Mouse (Mus musculus): ENCODE results near the gene Rhbdf2.

Rhbdf2 gene

DNA sequence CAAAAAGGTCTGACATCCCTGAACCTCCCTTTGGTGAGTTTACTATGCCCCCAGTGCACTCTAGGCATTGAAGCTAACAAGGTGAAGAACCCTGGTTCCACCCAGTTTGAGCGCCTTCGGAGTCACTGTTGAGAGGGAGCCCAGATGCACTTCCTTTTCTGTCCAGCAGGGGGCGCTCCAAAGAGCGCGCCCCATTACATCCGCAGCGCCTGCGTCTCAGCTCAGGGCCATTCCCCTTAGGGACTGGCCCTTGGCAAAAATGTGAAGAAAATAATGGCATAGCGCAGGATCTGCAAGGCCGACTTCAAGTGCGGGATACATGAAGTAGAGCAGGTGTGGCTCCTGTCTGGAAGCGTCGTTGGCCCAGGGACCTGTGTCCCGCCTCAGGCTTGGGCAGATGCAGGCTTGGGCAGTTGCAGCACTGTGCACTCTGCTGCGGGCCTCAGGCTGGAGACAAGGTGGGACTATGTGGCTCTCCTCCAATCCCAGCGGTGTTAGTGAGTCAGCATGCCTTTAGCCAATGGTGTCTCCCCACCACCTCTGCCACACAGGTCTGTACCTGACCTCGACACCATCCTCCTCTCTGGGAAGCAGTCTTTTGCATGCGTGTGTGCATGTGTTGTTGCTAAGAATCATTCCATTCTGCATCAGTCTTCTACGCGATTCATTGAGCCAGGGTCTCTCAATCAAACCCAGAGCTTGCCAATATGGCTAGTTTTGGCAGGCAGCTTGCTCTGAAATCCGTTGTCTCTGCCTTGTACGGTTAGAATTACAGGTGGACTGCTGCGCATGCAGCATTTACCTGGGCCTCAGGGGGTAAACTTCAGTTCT is 39.8 kb downstream of the Rhbdf2 start:
- peak in 1 of 2 experiments; percentile 52 for DNase-seq (ENCODE audit: low spot score in 2 of 2)

DNA sequence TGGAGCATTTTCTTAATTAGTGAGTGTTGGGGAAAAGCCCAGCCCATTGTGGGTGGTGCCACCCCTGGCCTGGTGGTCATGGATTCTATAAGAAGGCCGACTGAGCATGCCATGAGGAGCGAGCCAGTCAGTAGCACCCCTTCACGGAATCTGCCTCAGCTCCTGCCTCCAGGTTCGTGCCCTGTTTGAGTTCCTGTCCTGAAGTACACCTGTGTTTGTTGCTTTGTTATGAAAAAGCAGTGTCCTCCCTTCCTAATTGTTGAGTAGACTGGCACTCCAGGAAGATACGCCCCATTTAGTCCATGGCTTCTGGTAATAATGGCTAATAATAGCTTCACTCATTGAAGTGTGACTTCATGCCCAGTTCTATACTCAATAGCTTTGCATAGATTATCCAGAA is 40.5 kb downstream of the Rhbdf2 start, which contains the start of gene Aanat:
TSS of gene Aanat (plus strand) at position 123 of the 400 bp plus-strand sequence.
- DNase-seq (ENCODE audit: low spot score in 2 of 2) = no peak

DNA sequence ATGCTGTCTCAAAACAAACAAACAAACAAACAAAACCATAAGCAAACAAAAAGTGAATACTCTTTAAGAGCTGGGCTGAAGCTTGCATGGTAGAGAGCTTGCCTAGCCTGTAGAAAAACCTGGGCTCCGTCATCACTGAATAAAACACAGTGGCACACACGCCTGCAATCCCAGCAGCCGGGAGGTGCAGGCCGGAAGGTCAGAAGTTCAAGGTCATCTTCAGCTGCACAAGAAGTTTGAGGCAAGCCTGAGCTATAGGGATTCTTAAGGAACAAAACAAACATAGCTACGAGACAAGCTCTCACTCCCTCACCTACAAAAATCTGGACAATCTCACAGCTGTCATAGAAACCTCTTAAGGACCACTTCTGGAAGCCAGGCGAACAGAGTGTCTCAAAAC is 41.1 kb downstream of the Rhbdf2 start:
- DNase-seq (ENCODE audit: low spot score in 2 of 2) = no peak

DNA sequence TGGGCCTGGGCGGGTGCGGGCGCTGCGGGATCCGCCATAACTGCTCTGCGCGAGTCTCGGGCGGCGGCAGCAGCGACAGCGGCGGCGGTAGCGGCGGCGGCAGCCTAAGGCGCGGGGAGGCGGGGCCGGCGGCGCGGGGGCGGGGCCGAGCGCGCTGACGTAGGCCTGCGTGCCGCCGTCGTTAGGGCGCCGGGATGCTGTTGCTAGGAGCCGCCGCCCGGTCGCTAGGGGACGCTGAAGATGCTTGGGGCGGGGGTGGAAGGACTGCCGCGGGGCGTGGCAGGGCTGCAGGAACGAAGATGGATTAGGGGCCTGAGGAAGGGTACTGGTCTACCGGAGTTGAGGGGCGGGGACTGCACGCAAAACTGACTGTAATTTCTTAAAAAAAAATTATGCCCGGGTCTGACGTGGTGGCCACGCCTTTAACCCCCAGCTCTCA is 45.4 kb downstream of the Rhbdf2 start, which contains the start of gene Ube2o:
TSS of gene Ube2o (minus strand) at position 72 of the 439 bp plus-strand sequence.
- peak; percentile 76 to 80 for DNase-seq (ENCODE audit: low spot score in 2 of 2)

DNA sequence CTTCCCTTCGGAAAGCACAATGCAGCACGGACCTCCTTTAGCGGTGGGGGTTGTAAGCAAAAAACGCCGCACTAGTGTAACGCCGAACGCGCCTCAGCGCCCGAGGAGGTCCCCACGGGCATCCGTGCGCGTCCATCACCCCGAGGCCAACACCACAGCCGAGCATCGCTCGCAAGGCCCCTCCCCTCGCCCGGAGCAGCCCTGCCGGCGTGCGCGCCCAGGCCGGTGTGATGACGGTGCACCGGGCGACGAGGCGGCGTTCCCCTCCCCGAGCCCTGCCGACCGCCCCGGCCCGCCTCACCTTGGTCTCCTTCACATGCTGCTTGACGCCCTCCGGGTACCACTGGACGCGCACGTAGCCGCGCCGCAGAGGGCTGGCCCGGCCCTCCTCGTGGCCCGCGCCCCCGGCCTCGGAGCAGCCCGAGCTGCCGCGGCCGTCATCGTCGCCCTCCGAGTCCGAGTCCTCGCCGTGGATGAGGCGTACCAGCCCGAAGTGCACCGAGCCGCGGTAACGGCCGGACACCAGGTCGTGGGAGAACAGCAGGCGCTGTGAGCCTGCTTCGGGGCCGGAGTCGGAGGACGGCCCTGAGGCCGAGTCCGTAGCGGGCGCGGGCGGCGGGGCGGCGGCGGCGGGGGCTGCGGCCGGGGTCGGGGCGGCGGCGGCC is 46.0 kb downstream of the Rhbdf2 start:
- peak; percentile 35 to 45 for DNase-seq (ENCODE audit: low spot score in 2 of 2)

DNA sequence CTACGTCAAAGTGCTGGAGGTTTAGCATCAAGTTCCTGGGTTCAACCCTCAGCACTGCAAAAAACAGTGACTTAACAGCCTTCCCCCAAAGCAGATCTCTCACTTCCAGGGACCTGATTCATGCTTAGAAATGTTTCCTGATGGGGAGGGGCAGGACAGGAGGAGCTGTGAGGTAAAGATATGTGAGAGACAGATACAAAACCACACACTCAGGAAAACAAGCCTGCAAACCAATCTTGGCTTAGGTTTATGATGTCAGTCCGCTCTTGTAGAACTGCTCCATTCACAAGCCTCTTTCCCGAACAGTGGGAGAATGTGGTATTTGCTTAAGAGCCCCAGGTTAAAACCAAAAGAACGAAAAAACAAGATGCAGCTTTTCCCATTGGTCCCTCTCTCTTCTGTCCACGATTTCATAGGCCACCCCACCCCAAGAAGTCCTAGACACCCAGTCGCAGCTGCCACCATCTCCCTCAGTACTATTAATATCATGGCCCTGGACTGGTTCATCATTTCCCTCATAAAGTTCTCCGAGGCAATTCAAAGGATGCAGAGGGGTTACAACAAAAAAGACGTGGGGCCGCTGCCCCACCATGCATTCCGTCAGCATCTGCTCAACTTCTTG is 46.7 kb downstream of the Rhbdf2 start:
- DNase-seq (ENCODE audit: low spot score in 2 of 2) = no peak

DNA sequence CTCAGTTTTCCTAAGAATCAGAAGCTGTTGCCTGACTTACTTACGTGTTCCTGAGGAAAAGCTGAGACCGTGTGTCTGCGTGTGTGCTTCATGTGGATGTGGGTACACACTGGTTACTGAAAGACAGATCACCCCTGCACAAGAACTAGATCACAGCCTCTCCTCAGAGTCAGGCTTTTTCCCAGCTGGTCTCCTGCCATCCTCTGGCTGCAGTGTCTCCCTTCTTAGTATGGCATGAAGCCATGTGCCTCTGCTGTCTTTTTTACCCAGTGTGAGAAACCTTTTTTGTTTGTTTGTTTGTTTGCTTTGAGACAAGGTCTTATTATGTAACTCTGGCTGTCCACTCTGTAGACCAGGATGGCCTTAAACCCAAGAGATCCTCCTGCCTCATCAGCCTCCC is 47.5 kb downstream of the Rhbdf2 start:
- DNase-seq (ENCODE audit: low spot score in 2 of 2) = no peak

DNA sequence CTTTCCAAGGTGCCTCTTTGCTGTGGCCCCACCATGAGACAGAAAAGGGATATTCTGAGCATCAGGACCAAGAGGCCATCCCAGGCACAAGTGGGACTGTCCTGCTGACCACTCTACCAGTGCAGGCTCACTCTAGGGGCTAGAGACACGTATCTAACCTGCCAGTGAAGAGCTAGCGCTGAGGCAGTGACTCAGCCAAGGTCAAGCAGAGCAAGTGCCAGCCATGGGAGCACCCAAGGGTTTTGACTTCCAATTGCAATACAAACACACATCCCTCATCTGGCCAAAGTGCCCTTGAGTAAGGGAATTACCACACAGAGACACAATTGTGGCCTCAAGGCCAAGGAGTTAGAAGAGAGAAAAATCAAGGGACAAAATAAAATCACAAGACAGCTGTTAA is 51.4 kb downstream of the Rhbdf2 start:
- no peak for DNase-seq (ENCODE audit: low spot score in 2 of 2)

DNA sequence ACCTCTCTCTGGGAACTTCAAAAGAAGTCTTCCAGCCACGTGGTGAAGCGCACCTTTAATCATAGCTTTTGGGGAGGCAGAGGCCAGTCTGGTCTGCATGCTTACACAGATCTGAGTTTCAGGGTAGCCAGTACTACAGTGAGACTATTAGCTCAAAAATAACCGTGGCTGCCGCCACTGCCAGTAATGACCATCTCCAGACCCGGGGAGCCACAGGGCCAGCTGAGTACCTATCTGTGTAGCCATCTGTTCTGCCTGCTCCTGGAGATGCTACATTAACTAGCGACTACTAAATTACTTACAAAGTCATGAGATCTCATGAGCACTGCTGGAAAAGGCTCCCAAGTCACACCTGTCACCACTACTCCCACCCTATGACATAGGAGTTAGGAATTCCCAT is 51.8 kb downstream of the Rhbdf2 start:
- no peak for DNase-seq (ENCODE audit: low spot score in 2 of 2)

DNA sequence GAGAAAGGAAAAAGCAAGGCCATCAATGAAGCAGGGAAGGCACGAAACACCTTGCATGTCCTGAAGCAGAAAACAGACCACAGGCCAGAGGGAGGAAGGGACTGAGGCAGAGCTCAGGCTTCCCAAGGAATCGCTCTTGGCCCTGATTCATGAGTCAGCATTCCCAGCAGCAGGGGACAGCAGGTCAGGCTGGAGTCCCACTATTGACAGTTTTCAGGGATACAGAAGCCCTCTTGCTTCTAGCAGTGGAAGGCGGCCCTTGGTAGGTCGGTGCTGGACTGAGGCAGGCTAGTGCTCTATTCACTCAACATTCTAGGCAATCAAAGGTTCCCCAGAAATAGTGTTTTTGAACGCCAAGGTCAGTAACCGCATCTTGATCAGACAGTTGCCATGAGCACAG is 52.3 kb downstream of the Rhbdf2 start:
- no peak for DNase-seq (ENCODE audit: low spot score in 2 of 2)

DNA sequence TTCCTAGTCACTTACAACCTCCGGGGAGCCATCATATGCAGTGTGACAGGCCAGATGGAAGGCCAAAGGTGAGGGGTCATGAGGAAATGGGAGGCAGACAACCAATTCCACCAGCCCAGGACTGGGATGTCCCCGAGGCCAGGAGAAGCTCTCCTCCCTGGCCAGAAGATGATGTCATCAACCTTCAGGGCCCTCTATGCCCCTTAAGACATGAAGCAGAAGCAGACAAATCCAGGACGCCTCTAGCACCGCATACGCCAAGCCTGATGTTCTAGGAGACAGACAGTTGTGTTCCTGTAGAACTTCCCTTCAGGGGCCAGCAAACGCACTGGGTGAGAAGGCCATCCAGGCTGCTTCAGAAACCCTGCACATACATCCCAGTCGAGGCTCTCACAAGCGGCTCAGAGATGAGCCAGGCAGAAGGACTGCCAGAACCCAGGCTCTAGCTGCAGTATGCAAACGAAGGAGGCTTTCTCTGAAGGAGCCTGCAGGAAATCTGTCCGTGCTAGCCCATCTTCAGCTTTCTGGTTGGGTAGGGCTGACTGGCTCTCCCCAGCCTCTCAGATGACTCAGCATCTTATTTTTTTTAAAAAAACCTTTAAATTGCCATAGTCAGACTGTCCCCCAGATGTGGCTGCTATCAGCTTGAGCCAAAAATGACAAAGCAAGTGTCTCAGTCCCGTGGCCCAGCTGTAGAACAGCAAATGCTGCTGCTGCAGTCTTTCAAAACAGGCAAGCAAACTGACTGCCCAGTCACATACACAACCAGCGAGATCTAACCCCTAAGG is 53.9 kb downstream of the Rhbdf2 start:
- DNase-seq (ENCODE audit: low spot score in 2 of 2) = no peak

DNA sequence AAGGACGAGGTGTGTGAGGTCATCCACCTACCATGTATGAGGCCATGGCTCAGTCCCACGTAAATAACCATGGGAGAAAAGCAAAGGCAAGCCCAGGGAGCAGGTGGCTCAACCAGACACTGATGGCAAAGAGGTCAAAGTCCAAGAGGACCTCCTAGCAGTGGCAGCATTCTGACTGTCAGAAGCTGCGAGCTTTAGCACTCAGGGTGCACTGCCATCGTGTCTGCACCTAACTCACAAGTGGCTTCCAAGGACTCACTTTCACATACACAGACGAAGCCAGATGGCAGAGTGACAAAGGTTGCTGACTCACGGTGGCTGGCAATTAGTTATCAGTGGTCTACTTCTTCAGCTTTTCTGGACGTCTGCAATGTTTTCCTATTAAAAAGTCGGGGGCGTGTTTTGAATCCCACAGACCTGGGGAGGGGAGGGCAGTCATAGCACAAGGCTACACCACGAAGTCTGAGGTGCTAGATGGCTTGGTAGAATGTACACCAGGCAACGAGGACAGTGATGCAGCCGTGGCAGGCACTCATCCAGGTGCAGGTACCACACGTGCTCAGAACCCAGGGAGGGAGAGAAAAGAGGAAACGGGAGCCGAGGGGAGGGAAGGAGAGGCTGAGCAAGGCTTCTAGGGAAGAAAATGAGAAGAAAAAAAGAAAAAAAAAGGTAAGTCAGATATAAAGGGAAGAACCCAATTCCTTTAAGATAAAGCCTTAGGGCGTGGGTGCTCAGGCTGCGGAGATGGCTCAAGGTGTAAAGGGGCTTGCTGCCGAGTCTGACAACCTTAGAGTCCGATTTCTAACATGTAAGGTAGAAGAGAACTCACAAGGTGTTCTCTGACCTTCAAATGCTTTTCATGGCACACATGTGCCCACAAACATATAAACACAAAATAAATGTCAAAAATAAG is 54.8 kb downstream of the Rhbdf2 start:
- DNase-seq (ENCODE audit: low spot score in 2 of 2) = no peak

DNA sequence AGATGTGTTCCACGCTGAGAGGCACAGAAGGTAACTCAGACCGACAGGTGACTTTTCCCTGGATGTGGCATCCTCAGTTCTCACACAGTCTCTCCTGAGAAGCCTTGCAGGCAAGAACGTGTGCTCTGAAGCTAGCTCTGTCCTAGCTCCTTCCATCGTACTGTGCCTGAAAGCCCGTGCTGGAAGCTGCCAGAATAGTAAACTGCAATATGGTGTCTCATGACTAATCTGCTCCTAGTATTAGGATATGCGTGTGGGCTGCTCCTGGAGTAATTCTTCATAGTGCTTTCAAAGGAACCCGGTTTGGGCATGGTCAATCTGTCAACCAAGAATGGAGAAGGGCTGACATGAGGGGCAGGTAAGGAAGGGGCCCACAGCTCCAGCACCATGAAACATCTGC is 56.0 kb downstream of the Rhbdf2 start:
- no peak for DNase-seq (ENCODE audit: low spot score in 2 of 2)

DNA sequence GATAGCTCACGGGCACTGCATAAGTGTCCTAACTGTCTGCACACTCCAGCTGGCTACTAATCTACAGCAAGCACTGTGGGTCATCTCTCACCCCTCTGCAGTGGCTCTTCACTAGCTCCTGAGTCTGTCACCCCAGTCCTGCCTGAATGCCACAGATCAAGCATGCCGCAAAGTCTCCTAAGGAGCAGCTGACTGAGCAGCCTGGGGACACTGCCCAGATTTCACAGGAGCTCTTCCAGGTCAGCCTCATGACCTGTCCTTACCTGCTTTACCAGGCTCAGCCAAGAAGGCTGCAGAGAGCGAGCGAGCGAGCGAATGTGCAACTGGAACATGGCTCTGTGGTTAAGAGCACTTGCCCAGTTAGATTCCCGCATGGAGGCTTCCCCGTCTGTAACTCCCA is 59.3 kb downstream of the Rhbdf2 start:
- no peak for DNase-seq (ENCODE audit: low spot score in 2 of 2)

DNA sequence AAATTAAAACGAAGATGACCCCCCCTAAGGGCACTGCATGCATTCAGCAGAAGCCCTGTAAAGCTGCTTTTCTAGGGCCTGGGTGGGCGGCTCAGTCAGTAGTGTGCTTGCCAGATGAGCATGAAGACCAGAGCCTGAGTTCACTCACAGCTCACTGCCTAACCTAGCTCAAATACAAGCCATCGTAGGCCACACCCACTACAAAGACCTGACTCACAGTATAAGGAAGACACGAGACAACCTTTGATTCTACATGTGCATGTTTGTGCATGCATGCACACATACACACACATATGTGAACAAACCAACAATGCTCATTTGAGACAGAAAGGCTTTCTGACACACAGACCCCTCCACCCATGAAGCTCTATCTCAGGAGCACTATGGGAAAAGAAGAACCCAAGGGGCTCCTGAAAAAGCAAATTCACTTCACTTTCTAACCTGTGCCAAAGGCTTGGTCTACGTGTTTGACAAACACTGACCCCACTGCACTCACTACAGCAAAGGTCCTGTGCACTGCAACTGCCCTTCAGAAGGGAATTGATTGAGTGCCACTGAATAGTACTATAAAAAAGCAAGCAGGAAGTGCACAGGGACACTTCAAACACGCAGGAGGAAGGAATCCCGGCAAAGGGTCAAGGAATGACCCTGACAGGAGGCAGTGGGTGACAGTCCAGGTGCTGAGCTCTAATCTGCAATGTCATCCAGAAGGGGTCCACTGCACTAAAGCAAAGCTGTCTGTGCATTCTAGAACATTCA is 61.4 kb downstream of the Rhbdf2 start:
- no peak for DNase-seq (ENCODE audit: low spot score in 2 of 2)

DNA sequence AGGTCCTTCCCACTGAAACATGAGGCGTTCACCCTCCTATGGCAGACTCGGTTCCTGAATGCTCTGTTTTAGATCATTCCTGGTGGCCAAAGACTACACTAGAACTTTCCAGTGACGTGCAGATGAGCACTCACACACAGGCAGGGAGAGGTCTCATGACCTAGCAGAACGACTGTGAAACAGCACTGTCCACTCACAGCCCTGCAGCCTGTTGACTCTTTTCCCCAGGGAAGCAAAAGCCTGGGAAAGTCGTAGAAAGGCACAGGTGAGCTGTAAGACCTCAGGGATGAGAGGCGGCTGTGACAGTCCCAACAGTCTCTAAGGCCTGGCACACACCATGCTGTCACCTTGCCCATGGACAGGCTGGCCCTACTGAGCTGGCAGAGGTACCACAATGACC is 70.5 kb downstream of the Rhbdf2 start:
- no peak for DNase-seq (ENCODE audit: low spot score in 2 of 2)

DNA sequence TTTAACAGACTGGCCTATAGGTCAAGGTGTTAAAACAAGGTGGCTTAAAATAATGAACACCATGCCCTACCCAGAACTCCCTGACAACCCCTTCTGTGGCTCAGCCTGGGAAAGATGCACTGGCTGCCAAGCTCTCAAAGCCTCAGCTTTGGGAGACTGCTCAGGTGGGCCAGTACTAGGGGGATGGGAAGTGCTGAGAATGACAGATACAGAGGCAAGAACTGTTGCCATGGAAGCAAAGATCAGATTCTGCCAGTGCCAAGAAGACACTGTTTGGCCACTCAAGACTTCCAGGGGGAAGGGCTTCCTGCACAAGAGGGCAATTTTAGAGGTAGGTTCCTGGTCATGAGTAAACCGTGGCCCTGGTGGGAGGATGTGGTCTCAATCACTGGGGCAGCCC is 71.2 kb downstream of the Rhbdf2 start:
- no peak for DNase-seq (ENCODE audit: low spot score in 2 of 2)

DNA sequence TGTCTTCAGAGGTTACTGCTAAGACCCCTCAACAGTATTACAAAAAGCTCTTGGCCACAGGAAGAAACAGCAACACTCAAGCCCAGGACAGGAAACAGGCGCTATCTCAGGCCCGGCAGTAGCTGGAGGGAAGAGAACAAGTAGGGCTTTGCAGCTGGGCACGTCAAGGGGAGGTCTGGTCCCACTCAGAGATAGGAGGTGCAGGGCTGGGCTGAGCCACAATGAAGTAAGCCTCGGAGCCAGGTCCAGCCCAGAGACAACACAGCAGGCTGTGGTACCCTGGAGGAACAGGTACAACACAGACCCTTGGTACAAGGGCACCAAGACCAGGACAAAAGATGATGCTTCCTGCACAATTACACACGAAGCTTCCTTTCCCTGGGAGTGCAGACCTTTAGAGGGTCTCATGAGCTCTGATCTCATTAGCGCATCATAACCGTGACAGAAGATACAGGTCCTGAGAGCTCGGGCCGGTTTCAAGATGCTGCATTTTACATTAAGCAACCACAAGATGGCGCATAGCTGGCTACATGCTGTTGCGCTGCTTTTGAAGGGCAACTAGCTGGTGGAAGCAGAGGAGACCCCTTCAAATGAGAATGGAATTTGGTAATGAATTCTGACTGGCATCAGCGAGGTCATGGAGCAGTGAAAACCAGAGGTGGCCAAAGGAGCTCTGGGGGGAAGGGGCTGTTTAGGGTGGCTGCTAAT is 72.5 kb downstream of the Rhbdf2 start:
- DNase-seq (ENCODE audit: low spot score in 2 of 2) = no peak

DNA sequence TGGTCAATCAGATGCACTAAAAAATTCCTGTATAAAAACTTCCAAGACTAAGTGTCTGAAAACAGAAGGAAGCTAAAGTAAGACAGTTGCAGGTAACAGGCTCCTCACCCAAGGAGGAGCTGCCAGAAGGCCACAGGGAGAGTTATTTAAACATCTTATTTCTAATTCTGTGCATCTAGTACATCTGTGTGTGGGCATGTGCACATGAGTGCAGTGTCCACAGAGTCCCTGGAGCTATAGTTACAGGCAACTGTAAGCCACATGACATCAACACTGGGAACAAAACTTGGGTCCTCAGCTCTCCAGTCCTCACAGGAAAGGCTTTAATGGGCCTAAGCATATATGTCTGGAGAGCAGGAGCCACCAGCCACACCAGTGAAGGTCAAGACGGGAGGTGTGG is 74.6 kb downstream of the Rhbdf2 start:
- no peak for DNase-seq (ENCODE audit: low spot score in 2 of 2)
